Mouse (Mus musculus) embryonic facial prominence, embryonic 15.5 days (tissue): ENCODE measurements around the gene Tbc1d7. TPM values are rescaled to one million over a fixed set of nuclear protein-coding genes. Genes with fewer than 3 reads are reported as not detected.

Experiments
- ATAC-seq: fragments of 200-750 bp; cut with Nextera tagmentation; 2 replicates; pipeline ENCODE4 v1.8.0; 2017; ENCODE audit warnings: low read depth, moderate TSS enrichment; ENCODE audit not compliant: insufficient number of reproducible peaks, low FRiP score, low TSS enrichment
- H3K27ac ChIP-seq: fragments of 300-500 bp; sonication (generic); replicated peaks from 2 replicates; pipeline ENCODE4 v1.5.1; 2015; ENCODE audit warnings: mild to moderate bottlenecking, inconsistent platforms
- H3K27me3 ChIP-seq: fragments of 300-500 bp; sonication (generic); 2 replicates; pipeline ENCODE4 v1.6.1; 2015; ENCODE audit warnings: inconsistent platforms
- H3K36me3 ChIP-seq: fragments of 300-500 bp; sonication (generic); 2 replicates; pipeline ENCODE4 v1.6.1; 2015; ENCODE audit warnings: mild to moderate bottlenecking, inconsistent platforms
- H3K4me1 ChIP-seq: fragments of 300-500 bp; sonication (generic); 2 replicates; pipeline ENCODE4 v1.6.1; 2015; ENCODE audit warnings: inconsistent platforms
- H3K4me2 ChIP-seq: fragments of 300-500 bp; sonication (generic); replicated peaks from 2 replicates; pipeline ENCODE4 v1.6.1; 2015; ENCODE audit warnings: mild to moderate bottlenecking, inconsistent platforms
- H3K4me3 ChIP-seq: fragments of 300-500 bp; sonication (generic); replicated peaks from 2 replicates; pipeline ENCODE4 v1.5.1; 2015; ENCODE audit warnings: mild to moderate bottlenecking, inconsistent platforms
- H3K9ac ChIP-seq: fragments of 300-500 bp; sonication (generic); 2 replicates; pipeline ENCODE4 v1.6.1; 2015; ENCODE audit warnings: inconsistent platforms
- H3K9me3 ChIP-seq: fragments of 300-500 bp; sonication (generic); replicated peaks from 2 replicates; pipeline ENCODE4 v1.6.1; 2016; ENCODE audit warnings: inconsistent platforms
- WGBS: fragments of 180-500 bp; shearing (Covaris S2); methylation state at CpG from one replicate; pipeline ENCODE4 v1.1.7; 2015; 5-methylcytosine and 5-hydroxymethylcytosine counted together
- polyA plus RNA-seq: library from polyadenylated mRNA; unstranded; fragments of >200 nt; fragmentation: Nextera tagmentation; extraction: Ambion mirVana; gene quantifications from 2 replicates; pipeline ENCODE4 v1.2.1, GENCODE M21; 2015

Tbc1d7 gene
- polyA plus RNA-seq, 1 experiment from 2014 or later = 41.3 TPM

GRCm38 (mm10) chr13:43172036-43172713 is 874 bp upstream of the Tbc1d7 start:
- H3K9me3 ChIP-seq = no peaks in the 10 kb centered on the region
- ATAC-seq = no peak
- WGBS = 28% methylated on average over 14 of the region's 14 CpGs
- peak overlapping the region; percentile 74 for H3K4me2 ChIP-seq
- H3K27me3 ChIP-seq = no peaks in the 10 kb centered on the region
- H3K27ac ChIP-seq = peak overlapping the region; percentile 79; the same call in 1 of the 2 replicates
- 0 out of 2 replicates have a peak, but pooled peaks cover 16% of the 10 kb centered on the region for H3K36me3 ChIP-seq
- peaks cover 10% of the 10 kb centered on the region for H3K4me1 ChIP-seq
- H3K9ac ChIP-seq = peak overlapping the region; percentile 59; the same call in 1 of the 2 replicates
- H3K4me3 ChIP-seq = peak overlapping the region; percentile 76

- Histone ChIP-seq H3K27me3 (no peaks in the 10 kb centered on the region), H3K36me3 (peaks cover 35% of the 10 kb centered on the region), H3K9ac (no peak overlapping the region), H3K4me2 (no peak overlapping the region), H3K9me3 (no peaks in the 10 kb centered on the region), H3K4me1 (peaks cover 7% of the 10 kb centered on the region), H3K27ac (no peak overlapping the region), H3K4me3 (no peak overlapping the region)
- ATAC-seq = no peak
- WGBS = 73% methylated on average over 9 of the region's 9 CpGs
Measured at GRCm38 (mm10) chr13:43167721-43168120, 3.6 kb downstream of the Tbc1d7 start.

- Histone ChIP-seq H3K36me3 (peaks cover 25% of the 10 kb centered on the region), H3K27ac (no peak overlapping the region), H3K9ac (no peak overlapping the region), H3K4me1 (no peaks in the 10 kb centered on the region), H3K4me3 (no peak overlapping the region), H3K9me3 (no peaks in the 10 kb centered on the region), H3K4me2 (no peak overlapping the region), H3K27me3 (no peaks in the 10 kb centered on the region)
- ATAC-seq = peak; percentile 39; the same call in 1 of the 2 replicates
- WGBS = 60% methylated on average over 3 of the region's 3 CpGs
Measured at GRCm38 (mm10) chr13:43159429-43159828, 11.9 kb downstream of the Tbc1d7 start.

- no peak overlapping the region for H3K9ac ChIP-seq
- H3K27me3 ChIP-seq = no peaks in the 10 kb centered on the region
- no peak overlapping the region for H3K4me3 ChIP-seq
- peaks cover 26% of the 10 kb centered on the region for H3K36me3 ChIP-seq
- H3K27ac ChIP-seq = no peak overlapping the region
- WGBS = 54% methylated on average over 5 of the region's 5 CpGs
- no peaks in the 10 kb centered on the region for H3K9me3 ChIP-seq
- H3K4me2 ChIP-seq = no peak overlapping the region
- H3K4me1 ChIP-seq = no peaks in the 10 kb centered on the region
- ATAC-seq = no peak
Measured at GRCm38 (mm10) chr13:43158281-43158680, 13.0 kb downstream of the Tbc1d7 start.

GRCm38 (mm10) chr13:43157370-43157769 is 13.9 kb downstream of the Tbc1d7 start:
- H3K4me1 ChIP-seq = no peaks in the 10 kb centered on the region
- no peak overlapping the region for H3K27ac ChIP-seq
- no peak for ATAC-seq
- no peak overlapping the region for H3K4me3 ChIP-seq
- H3K9ac ChIP-seq = no peak overlapping the region
- H3K9me3 ChIP-seq = no peaks in the 10 kb centered on the region
- H3K27me3 ChIP-seq = no peaks in the 10 kb centered on the region
- H3K4me2 ChIP-seq = no peak overlapping the region
- WGBS = 45% methylated on average over 5 of the region's 5 CpGs
- H3K36me3 ChIP-seq = peaks cover 31% of the 10 kb centered on the region

- Histone ChIP-seq H3K9me3 (no peaks in the 10 kb centered on the region), H3K4me3 (no peak overlapping the region), H3K27me3 (no peaks in the 10 kb centered on the region), H3K9ac (no peak overlapping the region), H3K36me3 (peaks cover 38% of the 10 kb centered on the region), H3K4me2 (no peak overlapping the region), H3K27ac (no peak overlapping the region), H3K4me1 (no peaks in the 10 kb centered on the region)
- ATAC-seq = no peak
- 87% methylated on average over 14 of the region's 14 CpGs for WGBS
Measured at GRCm38 (mm10) chr13:43152005-43152520, 19.2 kb downstream of the Tbc1d7 start.

- no peak overlapping the region for H3K4me2 ChIP-seq
- no peak for ATAC-seq
- H3K9ac ChIP-seq = no peak overlapping the region
- H3K27me3 ChIP-seq = no peaks in the 10 kb centered on the region
- peaks cover 32% of the 10 kb centered on the region for H3K36me3 ChIP-seq
- H3K4me3 ChIP-seq = no peak overlapping the region
- 69% methylated on average over 3 of the region's 3 CpGs for WGBS
- H3K4me1 ChIP-seq = no peaks in the 10 kb centered on the region
- H3K9me3 ChIP-seq = no peaks in the 10 kb centered on the region
- H3K27ac ChIP-seq = no peak overlapping the region
Measured at GRCm38 (mm10) chr13:43149661-43150060, 21.6 kb downstream of the Tbc1d7 start.

- Histone ChIP-seq H3K4me2 (no peak overlapping the region), H3K4me3 (no peak overlapping the region), H3K9ac (no peak overlapping the region), H3K9me3 (no peaks in the 10 kb centered on the region), H3K27me3 (no peaks in the 10 kb centered on the region), H3K4me1 (no peaks in the 10 kb centered on the region), H3K27ac (no peak overlapping the region), H3K36me3 (peaks cover 22% of the 10 kb centered on the region)
- ATAC-seq = no peak
- WGBS = 52% methylated on average over 4 of the region's 4 CpGs
Measured at GRCm38 (mm10) chr13:43148692-43149091, 22.6 kb downstream of the Tbc1d7 start.

GRCm38 (mm10) chr13:43146515-43147258 is 24.6 kb downstream of the Tbc1d7 start:
- no peak for ATAC-seq
- Histone ChIP-seq H3K27ac (no peak overlapping the region), H3K4me3 (no peak overlapping the region), H3K9ac (no peak overlapping the region), H3K9me3 (no peaks in the 10 kb centered on the region), H3K4me1 (no peaks in the 10 kb centered on the region), H3K36me3 (peaks cover 4% of the 10 kb centered on the region), H3K27me3 (no peaks in the 10 kb centered on the region), H3K4me2 (no peak overlapping the region)
- whole genome bisulfite sequencing = 63% methylated on average over 8 of the region's 8 CpGs

- no peaks in the 10 kb centered on the region for H3K4me1 ChIP-seq
- no peaks in the 10 kb centered on the region for H3K27me3 ChIP-seq
- no peaks in the 10 kb centered on the region for H3K36me3 ChIP-seq
- H3K9ac ChIP-seq = no peak overlapping the region
- H3K4me3 ChIP-seq = no peak overlapping the region
- WGBS = 66% methylated on average over 7 of the region's 7 CpGs
- no peaks in the 10 kb centered on the region for H3K9me3 ChIP-seq
- no peak overlapping the region for H3K27ac ChIP-seq
- H3K4me2 ChIP-seq = no peak overlapping the region
- no peak for ATAC-seq
Measured at GRCm38 (mm10) chr13:43144720-43145418, 26.4 kb downstream of the Tbc1d7 start.

GRCm38 (mm10) chr13:43134468-43134867 is 36.8 kb downstream of the Tbc1d7 start:
- no peaks in the 10 kb centered on the region for H3K36me3 ChIP-seq
- no peaks in the 10 kb centered on the region for H3K4me1 ChIP-seq
- H3K27me3 ChIP-seq = no peaks in the 10 kb centered on the region
- no peak overlapping the region for H3K4me2 ChIP-seq
- no peak for ATAC-seq
- H3K9me3 ChIP-seq = no peaks in the 10 kb centered on the region
- H3K27ac ChIP-seq = no peak overlapping the region
- 51% methylated on average over 4 of the region's 4 CpGs for WGBS
- H3K9ac ChIP-seq = no peak overlapping the region
- no peak overlapping the region for H3K4me3 ChIP-seq
